Mouse (Mus musculus): ENCODE data around the gene Ccdc89. TPM values are rescaled to one million over a fixed set of nuclear protein-coding genes. Genes with fewer than 3 reads are reported as not detected.

Ccdc89 gene
- polyA plus RNA-seq, 1 experiment from 2014 or later, result 2.2 TPM

Other genes with a start within 250 kb of the Ccdc89 start
- not detected in 2 replicates for gene Ccdc83, start 160.8 kb upstream of the Ccdc89 start, polyA plus RNA-seq (2015; fragmentation: Nextera tagmentation; extraction: Ambion mirVana)
- gene Sytl2, start 124.3 kb upstream of the Ccdc89 start, polyA plus RNA-seq (2015; fragmentation: Nextera tagmentation; extraction: Ambion mirVana), result 4.4 and 4.7 TPM in 2 replicates
- gene Crebzf, start 16.2 kb downstream of the Ccdc89 start, polyA plus RNA-seq (2015; fragmentation: Nextera tagmentation; extraction: Ambion mirVana), result 33.8 and 38.9 TPM in 2 replicates
- 134 and 140 TPM in 2 replicates for gene Tmem126a, start 30.7 kb downstream of the Ccdc89 start, polyA plus RNA-seq (2015; fragmentation: Nextera tagmentation; extraction: Ambion mirVana)
- 45.7 TPM in 2 replicates for gene Tmem126b, start 49.4 kb downstream of the Ccdc89 start, polyA plus RNA-seq (2015; fragmentation: Nextera tagmentation; extraction: Ambion mirVana)
- 18.6 and 19.4 TPM in 2 replicates for gene Dlg2, start 50.1 kb downstream of the Ccdc89 start, polyA plus RNA-seq (2015; fragmentation: Nextera tagmentation; extraction: Ambion mirVana)